Mouse (Mus musculus) CH12.LX (cell line): Measurements from ENCODE around the gene Pld1. TPM values are rescaled to one million over a fixed set of nuclear protein-coding genes. Genes with fewer than 3 reads are reported as not detected.

Experiments used
- DNase-seq: peaks from one replicate; pipeline ENCODE4 v3.0.0-alpha.2; 2013; ENCODE audit errors: extremely low read depth
- H3K27ac ChIP-seq: 2 replicates; pipeline ENCODE4 v1.5.1; 2012; ENCODE audit warnings: low read depth, mild to moderate bottlenecking, control low read depth, moderate library complexity; ENCODE audit not compliant: insufficient read depth
- H3K27me3 ChIP-seq: replicated peaks from 2 replicates; pipeline ENCODE3; 2012; ENCODE audit warnings: inconsistent platforms
- H3K36me3 ChIP-seq, 2 experiments: replicated peaks in 1 of 2; 2 replicates each; pipeline versions ENCODE3 to v1.6.1; 2012; ENCODE audit warnings: inconsistent platforms in 1 of 2, low read length in 1 of 2, mild to moderate bottlenecking in 1 of 2, mixed read lengths in 1 of 2, moderate library complexity in 1 of 2; ENCODE audit not compliant: control insufficient read depth in 1 of 2, insufficient read depth in 1 of 2
- H3K4me1 ChIP-seq, 2 experiments: 2 replicates each; pipeline ENCODE4 v1.6.1; 2012; ENCODE audit warnings: inconsistent platforms in 1 of 2, moderate library complexity in 1 of 2; ENCODE audit not compliant: insufficient read depth in 2 of 2, control insufficient read depth in 1 of 2
- H3K4me2 ChIP-seq: 2 replicates; pipeline ENCODE4 v1.6.1; 2012; ENCODE audit warnings: low read depth, mild to moderate bottlenecking, control low read depth; ENCODE audit not compliant: poor library complexity, insufficient read depth, severe bottlenecking
- H3K4me3 ChIP-seq, 3 experiments: fragments of 150-350 bp in 1 of 3; sonication (generic) in 1 of 3; replicated peaks in 1 of 3; 2 replicates each; pipeline versions ENCODE3 to v1.5.1; 2011 to 2012; ENCODE audit warnings: low read depth in 2 of 3, low read length in 2 of 3, mild to moderate bottlenecking in 2 of 3, moderate library complexity in 2 of 3, control low read depth in 1 of 3, improper control_type of control experiment in 1 of 3, inconsistent platforms in 1 of 3, mixed read lengths in 1 of 3; ENCODE audit not compliant: poor library complexity in 1 of 3
- H3K79me2 ChIP-seq: replicated peaks from 2 replicates; pipeline ENCODE4 v1.6.1; 2012; ENCODE audit warnings: mild to moderate bottlenecking, moderate library complexity; ENCODE audit not compliant: control insufficient read depth, poor library complexity, insufficient read depth, severe bottlenecking; ENCODE audit errors: extremely low read depth
- H3K9ac ChIP-seq: 2 replicates; pipeline ENCODE4 v1.6.1; 2012; ENCODE audit warnings: low read depth, mild to moderate bottlenecking, control low read depth, moderate library complexity; ENCODE audit not compliant: insufficient read depth
- H3K9me3 ChIP-seq: replicated peaks from 2 replicates; pipeline ENCODE3; 2012; ENCODE audit warnings: low read length, inconsistent platforms, mixed read lengths
- BHLHE40 ChIP-seq: IDR thresholded peaks from 2 replicates; pipeline ENCODE4 v1.6.1; 2011; ENCODE audit warnings: mild to moderate bottlenecking, low read depth, low read length, improper control_type of control experiment
- E2F4 ChIP-seq: IDR thresholded peaks from 2 replicates; pipeline ENCODE4 v1.6.1; 2011; ENCODE audit warnings: low read depth, low read length, improper control_type of control experiment; ENCODE audit not compliant: insufficient replicate concordance
- EP300 ChIP-seq: IDR thresholded peaks from 2 replicates; pipeline ENCODE4 v1.6.1; 2011; ENCODE audit warnings: low read length, improper control_type of control experiment
- ETS1 ChIP-seq: conservative IDR thresholded peaks from 2 replicates; pipeline ENCODE4 v1.6.1; 2012; ENCODE audit warnings: low read depth, mild to moderate bottlenecking, inconsistent platforms, low read length, improper control_type of control experiment, moderate library complexity
- IRF4 ChIP-seq: IDR thresholded peaks from 2 replicates; pipeline ENCODE4 v1.6.1; 2014; ENCODE audit warnings: low read depth, mild to moderate bottlenecking, inconsistent platforms, low read length, improper control_type of control experiment
- JUND ChIP-seq: conservative IDR thresholded peaks from 2 replicates; pipeline ENCODE4 v1.6.1; 2011; ENCODE audit warnings: low read depth, low read length, improper control_type of control experiment
- MAX ChIP-seq: IDR thresholded peaks from 2 replicates; pipeline ENCODE4 v1.6.1; 2011; ENCODE audit warnings: low read length, improper control_type of control experiment
- MXI1 ChIP-seq: IDR thresholded peaks from 2 replicates; pipeline ENCODE4 v1.6.1; 2011; ENCODE audit warnings: mild to moderate bottlenecking, low read depth, low read length, improper control_type of control experiment
- MYC ChIP-seq: IDR thresholded peaks from 2 replicates; pipeline ENCODE4 v1.6.1; 2011; ENCODE audit warnings: low read depth, mild to moderate bottlenecking, improper control_type of control experiment, low read length
- NELFE ChIP-seq: IDR thresholded peaks from 2 replicates; pipeline ENCODE4 v1.6.1; 2011; ENCODE audit warnings: low read depth, low read length, improper control_type of control experiment
- RCOR1 ChIP-seq: conservative IDR thresholded peaks from 2 replicates; pipeline ENCODE4 v1.6.1; 2012; ENCODE audit warnings: low read depth, mild to moderate bottlenecking, inconsistent platforms, low read length, improper control_type of control experiment
- UBTF ChIP-seq: IDR thresholded peaks from 2 replicates; pipeline ENCODE4 v1.6.1; 2012; ENCODE audit warnings: low read depth, mild to moderate bottlenecking, inconsistent platforms, low read length, improper control_type of control experiment, moderate library complexity
- USF1 ChIP-seq: IDR thresholded peaks from 2 replicates; pipeline ENCODE4 v1.6.1; 2014; ENCODE audit warnings: low read depth, mild to moderate bottlenecking, inconsistent platforms, low read length, improper control_type of control experiment
- ZC3H11A ChIP-seq: IDR thresholded peaks from 2 replicates; pipeline ENCODE4 v1.6.1; 2012; ENCODE audit warnings: low read depth, mild to moderate bottlenecking, inconsistent platforms, low read length, improper control_type of control experiment
- dilution Hi-C: fragments of 300-500 bp; cut with MboI; formaldehyde crosslinking; loops from 2 replicates; pipeline ENCODE4 v1.14.3; 2020; ENCODE audit warnings: low sequenced_read_pairs; ENCODE audit not compliant: extremely low pct_unique_long_range_greater_than_20kb, extremely low pct_ligation_motif_present
- in situ Hi-C: fragments of 300-500 bp; cut with MboI; formaldehyde crosslinking; loops from 3 replicates; pipeline ENCODE4 v1.14.3; 2019; ENCODE audit warnings: low sequenced_read_pairs, low pct_ligation_motif_present, low pct_unique_long_range_greater_than_20kb, mixed read lengths
- polyA plus RNA-seq: library from polyadenylated mRNA; unstranded; fragments of >175 nt; gene quantifications from 2 replicates; pipeline ENCODE4 v1.2.1, GENCODE M21; 2012; ENCODE audit warnings: low read depth; ENCODE audit not compliant: insufficient read length
- total RNA-seq, 2 experiments: library from RNA; depleted of rRNA; stranded (reverse); fragments of 300-350 nt in 1 of 2; fragments of >200 nt in 1 of 2; gene quantifications; 2 replicates each; pipeline ENCODE4 v1.2.3; 2012 to 2014

Gene Pld1
- total and polyA plus RNA-seq, 3 experiments, result not detected

DNA sequence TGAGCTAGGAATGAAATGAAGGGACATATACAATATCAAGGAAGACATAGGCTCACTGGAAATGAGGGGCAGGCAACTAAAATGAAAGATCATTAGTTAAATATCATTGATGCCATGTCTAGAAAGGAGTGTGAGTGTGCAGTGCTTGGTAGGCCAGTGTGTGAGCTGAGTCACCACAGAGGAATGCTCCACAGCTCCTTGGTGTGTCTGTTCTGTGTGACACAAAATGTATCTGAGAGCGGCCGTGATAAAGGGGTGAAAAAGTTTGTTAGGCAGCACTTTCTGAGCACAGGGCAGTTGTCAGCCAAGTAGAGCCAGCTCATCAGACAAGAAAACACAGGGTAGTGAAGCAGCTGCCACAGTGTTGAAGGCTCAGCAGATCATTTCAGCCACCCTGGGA lies 153.2 kb downstream of the Pld1 start:
- no peak overlapping the region for H3K9ac ChIP-seq
- H3K27me3 ChIP-seq, result no peaks in the 10 kb centered on the region
- H3K4me3 ChIP-seq, result no peak overlapping the region
- H3K27ac ChIP-seq, result no peak overlapping the region
- in situ Hi-C loops (no loop called here), dilution Hi-C loops (no loop called here)
- TF ChIP-seq MAX (no peak), ZC3H11A (no peak), UBTF (no peak), MXI1 (no peak), ETS1 (no peak), NELFE (no peak), MYC (no peak), EP300 (no peak), JUND (no peak), RCOR1 (no peak)
- H3K79me2 ChIP-seq, result no peaks in the 10 kb centered on the region
- H3K9me3 ChIP-seq, result peaks cover 78% of the 10 kb centered on the region
- DNase-seq, result no peak
- no peaks in the 10 kb centered on the region for H3K4me1 ChIP-seq
- no peak overlapping the region for H3K4me2 ChIP-seq
- H3K36me3 ChIP-seq, result no peaks in the 10 kb centered on the region

GRCm38 (mm10) chr3:28093684-28094302 lies 155.3 kb downstream of the Pld1 start:
- H3K27me3 ChIP-seq, result no peaks in the 10 kb centered on the region
- in situ Hi-C loops, result no loop called here
- TF ChIP-seq IRF4 (no peak), NELFE (no peak), BHLHE40 (no peak), E2F4 (no peak), ZC3H11A (no peak), EP300 (no peak), USF1 (no peak)
- TF ChIP-seq, all 38 proteins: peak for 0

More at GRCm38 (mm10) chr3:28093684-28094302, 155.3 kb downstream of the Pld1 start:
- Histone ChIP-seq H3K4me1 (no peaks in the 10 kb centered on the region), H3K9ac (no peak overlapping the region), H3K4me2 (no peak overlapping the region), H3K4me3 (no peak overlapping the region), H3K36me3 (no peaks in the 10 kb centered on the region), H3K79me2 (no peaks in the 10 kb centered on the region), H3K27ac (no peak overlapping the region), H3K9me3 (peaks cover 81% of the 10 kb centered on the region)
- dilution Hi-C loops, result no loop called here
- no peak for DNase-seq
